Mouse (Mus musculus) intestine, embryonic 15.5 days (tissue): ENCODE measurements around the gene Plk2. TPM values are rescaled to one million over a fixed set of nuclear protein-coding genes. Genes with fewer than 3 reads are reported as not detected.

Source experiments
- polyA plus RNA-seq: library from polyadenylated mRNA; unstranded; fragments of >200 nt; fragmentation: Nextera tagmentation; extraction: Ambion mirVana; gene quantifications from 2 replicates; pipeline ENCODE4 v1.2.1, GENCODE M21; 2015

Gene Plk2
- polyA plus RNA-seq, 1 experiment from 2014 or later, result 72.1 TPM

Other genes with a start within 250 kb of the Plk2 start
- gene Rab3c, start 114.0 kb upstream of the Plk2 start, polyA plus RNA-seq, result 5.2 and 5.5 TPM in 2 replicates
- gene Gapt, start 37.8 kb upstream of the Plk2 start, polyA plus RNA-seq, result 0.23 and 0.59 TPM in 2 replicates